Mouse (Mus musculus) thymus, adult 2 months (tissue): ENCODE measurements around the gene Ndufs4. TPM values are rescaled to one million over a fixed set of nuclear protein-coding genes. Genes with fewer than 3 reads are reported as not detected.
A peak's percentile ranks its signal among the peaks of the same experiment; 100 is the strongest.

Source experiments
- DNase-seq: peaks from one replicate; pipeline ENCODE4 v3.0.0; 2021
- H3K27ac ChIP-seq: fragments of 200-500 bp; 2 replicates; pipeline ENCODE4 v1.5.1; 2012; ENCODE audit warnings: low read length, control low read depth; ENCODE audit not compliant: control insufficient read depth, insufficient read depth
- H3K27me3 ChIP-seq: fragments of 200-500 bp; 2 replicates; pipeline ENCODE4 v1.6.1; 2012; ENCODE audit warnings: mild to moderate bottlenecking, low read length, moderate library complexity, mixed read lengths; ENCODE audit not compliant: control insufficient read depth, insufficient read depth
- H3K36me3 ChIP-seq: fragments of 200-500 bp; 2 replicates; pipeline ENCODE4 v1.6.1; 2012; ENCODE audit warnings: mild to moderate bottlenecking, low read length, moderate library complexity; ENCODE audit not compliant: control insufficient read depth, insufficient read depth
- H3K4me1 ChIP-seq: fragments of 200-500 bp; replicated peaks from 2 replicates; pipeline ENCODE4 v1.6.1; 2012; ENCODE audit warnings: low read length; ENCODE audit not compliant: control insufficient read depth, insufficient read depth
- H3K4me3 ChIP-seq: fragments of 200-500 bp; 2 replicates; pipeline ENCODE4 v1.5.1; 2012; ENCODE audit warnings: mild to moderate bottlenecking, low read length, control low read depth, moderate library complexity; ENCODE audit not compliant: control insufficient read depth, insufficient read depth
- CTCF ChIP-seq: fragments of 200-500 bp; IDR thresholded peaks from 2 replicates; pipeline ENCODE4 v1.5.1; 2012; ENCODE audit warnings: mild to moderate bottlenecking, control low read depth, low read length, moderate library complexity, borderline replicate concordance; ENCODE audit not compliant: control insufficient read depth, poor library complexity, insufficient read depth; ENCODE audit errors: extremely low read depth
- POLR2A ChIP-seq: fragments of 200-500 bp; IDR thresholded peaks from 2 replicates; pipeline ENCODE4 v1.6.1; 2012; ENCODE audit warnings: mild to moderate bottlenecking, low read length, control low read depth, moderate library complexity; ENCODE audit not compliant: control insufficient read depth, poor library complexity, insufficient read depth; ENCODE audit errors: extremely low read depth
- WGBS: fragments of 180-500 bp; shearing (Covaris S2); methylation state at CpG from one replicate; pipeline ENCODE4 v1.1.7; 2018; 5-methylcytosine and 5-hydroxymethylcytosine counted together
- polyA plus RNA-seq: library from polyadenylated mRNA; depleted of rRNA; stranded (reverse); fragments of >200 nt; gene quantifications from 2 replicates; pipeline ENCODE4 v1.2.3, GENCODE M21; 2012

The Ndufs4 gene
- polyA plus RNA-seq, 1 experiment, result 54.9 TPM

- DNase-seq, result no peak
- Histone ChIP-seq H3K27ac (no peak overlapping the region), H3K36me3 (no peaks in the 10 kb centered on the region), H3K4me1 (no peaks in the 10 kb centered on the region), H3K27me3 (no peaks in the 10 kb centered on the region), H3K4me3 (no peak overlapping the region)
- TF ChIP-seq POLR2A (no peak), CTCF (no peak)
These were observed 4.4 kb upstream of the Ndufs4 start for GRCm38 (mm10) chr13:114392501-114392900.

- peak; percentile 96 for DNase-seq
- H3K4me1 ChIP-seq, result no peaks in the 10 kb centered on the region
- TF ChIP-seq POLR2A, result peak; percentile 66; the same call in 1 of the 2 replicates
- no peak for TF ChIP-seq CTCF
- WGBS, result under 1% methylated on average over 37 of the region's 37 CpGs
- no peaks in the 10 kb centered on the region; the same call in 1 of the 2 replicates for H3K36me3 ChIP-seq
- H3K27ac ChIP-seq, result peak overlapping the region; percentile 78
- peak overlapping the region; percentile 96 for H3K4me3 ChIP-seq
- H3K27me3 ChIP-seq, result no peaks in the 10 kb centered on the region
These were observed 412 bp downstream of the Ndufs4 start for GRCm38 (mm10) chr13:114387521-114388171.

GRCm38 (mm10) chr13:114387074-114387487 is 977 bp downstream of the Ndufs4 start:
- DNase-seq, result no peak
- 3% methylated on average over 10 of the region's 10 CpGs for WGBS
- no peaks in the 10 kb centered on the region for H3K27me3 ChIP-seq
- no peak overlapping the region; the same call in 1 of the 2 replicates for H3K27ac ChIP-seq
- H3K36me3 ChIP-seq, result no peaks in the 10 kb centered on the region; the same call in 1 of the 2 replicates
- peak overlapping the region; percentile 96 for H3K4me3 ChIP-seq
- no peaks in the 10 kb centered on the region for H3K4me1 ChIP-seq
- no peak for TF ChIP-seq CTCF
- TF ChIP-seq POLR2A, result no peak

- Histone ChIP-seq H3K36me3 (no peaks in the 10 kb centered on the region; the same call in 1 of the 2 replicates), H3K27me3 (no peaks in the 10 kb centered on the region), H3K27ac (no peak overlapping the region), H3K4me3 (no peak overlapping the region), H3K4me1 (peaks cover 3% of the 10 kb centered on the region; the same call in 1 of the 2 replicates)
- DNase-seq, result no peak
- no peak for TF ChIP-seq POLR2A
- TF ChIP-seq CTCF, result no peak
- 94% methylated on average over 4 of the region's 4 CpGs for WGBS
These were observed 11.5 kb downstream of the Ndufs4 start for GRCm38 (mm10) chr13:114376511-114376910.

- H3K36me3 ChIP-seq, result no peaks in the 10 kb centered on the region
- no peak for DNase-seq
- no peaks in the 10 kb centered on the region for H3K27me3 ChIP-seq
- TF ChIP-seq POLR2A, result no peak
- no peak for TF ChIP-seq CTCF
- H3K4me3 ChIP-seq, result no peak overlapping the region
- H3K27ac ChIP-seq, result no peak overlapping the region
- WGBS, result 98% methylated on average over 3 of the region's 3 CpGs
- no peaks in the 10 kb centered on the region for H3K4me1 ChIP-seq
These were observed 26.0 kb downstream of the Ndufs4 start for GRCm38 (mm10) chr13:114362086-114362485.

- Histone ChIP-seq H3K27me3 (no peaks in the 10 kb centered on the region), H3K4me3 (no peak overlapping the region), H3K27ac (no peak overlapping the region), H3K4me1 (no peaks in the 10 kb centered on the region), H3K36me3 (no peaks in the 10 kb centered on the region)
- 96% methylated on average over 8 of the region's 8 CpGs for WGBS
- no peak for DNase-seq
- no peak for TF ChIP-seq POLR2A
- TF ChIP-seq CTCF, result no peak
These were observed 36.6 kb downstream of the Ndufs4 start for GRCm38 (mm10) chr13:114351321-114351946.

GRCm38 (mm10) chr13:114344979-114345712 is 42.9 kb downstream of the Ndufs4 start:
- DNase-seq, result no peak
- no peak overlapping the region for H3K4me3 ChIP-seq
- no peak overlapping the region for H3K27ac ChIP-seq
- no peak for TF ChIP-seq POLR2A
- TF ChIP-seq CTCF, result no peak
- no peaks in the 10 kb centered on the region for H3K27me3 ChIP-seq
- WGBS, result 97% methylated on average over 13 of the region's 13 CpGs
- no peaks in the 10 kb centered on the region for H3K36me3 ChIP-seq
- H3K4me1 ChIP-seq, result no peaks in the 10 kb centered on the region
